Mouse (Mus musculus) myocyte (in vitro differentiated cells): ENCODE results near the gene Ndufa4l2.

Source experiments
- MYOG ChIP-seq, 3 experiments: IDR thresholded peaks; one replicate each; pipeline ENCODE4 v1.6.1; 2011; ENCODE audit warnings: control low read depth in 2 of 3, low read depth in 2 of 3, mild to moderate bottlenecking in 2 of 3; ENCODE audit not compliant: insufficient read length in 2 of 3, control insufficient read depth in 1 of 3, insufficient read depth in 1 of 3
- POLR2A ChIP-seq: IDR thresholded peaks from one replicate; pipeline ENCODE4 v1.6.1; 2011; ENCODE audit warnings: low read depth, mild to moderate bottlenecking, control low read depth, moderate library complexity; ENCODE audit not compliant: insufficient read length
- SRF ChIP-seq: IDR thresholded peaks from one replicate; pipeline ENCODE4 v1.6.1; 2011; ENCODE audit warnings: low read depth; ENCODE audit not compliant: control insufficient read depth, insufficient read length
- TCF12 ChIP-seq: IDR thresholded peaks from one replicate; pipeline ENCODE4 v1.6.1; 2011; ENCODE audit warnings: mild to moderate bottlenecking, control low read depth; ENCODE audit not compliant: poor library complexity, insufficient read depth, severe bottlenecking

DNA sequence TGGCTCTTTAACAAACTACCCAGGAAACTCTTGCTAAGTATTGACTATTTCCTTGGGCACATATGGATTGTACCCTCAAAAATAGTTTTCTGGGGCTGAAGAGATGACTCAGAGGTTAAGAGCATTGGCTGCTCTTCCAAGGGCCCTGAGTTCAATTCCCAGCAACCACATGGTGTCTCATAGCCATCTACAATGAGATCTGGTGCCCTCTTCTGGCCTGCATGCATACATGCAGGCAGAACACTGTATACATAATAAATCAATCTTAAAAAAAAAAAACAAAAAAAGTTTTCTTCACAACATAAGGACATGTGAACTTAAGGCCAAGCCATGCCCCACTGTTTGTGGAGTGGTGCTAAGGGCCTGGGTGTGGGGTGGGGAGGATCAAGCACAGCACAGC is 46.4 kb downstream of the Ndufa4l2 start:
- TF ChIP-seq TCF12 = no peak
- TF ChIP-seq SRF = no peak
- no peak for TF ChIP-seq MYOG (IDR thresholded peaks at IDR 0.05; ENCODE audit: control insufficient read depth in 1 of 3, insufficient read depth in 1 of 3, insufficient read length in 2 of 3, low read depth in 2 of 3)
- no peak for TF ChIP-seq POLR2A
